Mouse (Mus musculus): Measurements from ENCODE around the gene Cass4. TPM values are rescaled to one million over a fixed set of nuclear protein-coding genes. Genes with fewer than 3 reads are reported as not detected.

The Cass4 gene
- polyA plus RNA-seq, 1 experiment from 2014 or later: not detected

DNA sequence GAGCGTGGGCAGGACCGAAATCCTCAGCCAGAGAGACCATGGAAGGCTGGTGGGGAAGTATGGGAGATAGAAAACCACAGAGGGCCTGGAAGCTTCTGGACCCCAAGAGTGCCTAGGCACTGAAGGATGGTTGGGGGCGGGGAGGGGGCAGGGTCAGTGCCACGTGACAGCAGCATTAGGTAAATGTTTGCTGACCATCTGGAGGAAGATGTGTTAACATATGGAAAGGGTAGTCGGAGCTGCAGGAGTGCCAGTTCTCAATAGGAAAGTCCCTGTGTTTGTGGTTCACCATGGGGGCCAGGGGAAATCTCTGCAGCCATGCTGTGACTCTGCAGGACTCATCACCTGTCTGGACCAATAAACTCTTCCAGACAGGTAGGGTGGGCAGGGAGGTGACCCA is 20.3 kb downstream of the Cass4 start:
- no peak for ATAC-seq
- Histone ChIP-seq H3K4me1 (no peaks in the 10 kb centered on the region), H3K4me2 (no peak overlapping the region), H3K36me3 (ENCODE audit: poor library complexity, severe bottlenecking) (no peaks in the 10 kb centered on the region), H3K27me3 (no peaks in the 10 kb centered on the region), H3K9ac (no peak overlapping the region), H3K9me3 (replicated peaks) (no peaks in the 10 kb centered on the region), H3K27ac (no peak overlapping the region), H3K4me3 (no peak overlapping the region)
- 59% methylated on average over 5 of the region's 5 CpGs for WGBS

DNA sequence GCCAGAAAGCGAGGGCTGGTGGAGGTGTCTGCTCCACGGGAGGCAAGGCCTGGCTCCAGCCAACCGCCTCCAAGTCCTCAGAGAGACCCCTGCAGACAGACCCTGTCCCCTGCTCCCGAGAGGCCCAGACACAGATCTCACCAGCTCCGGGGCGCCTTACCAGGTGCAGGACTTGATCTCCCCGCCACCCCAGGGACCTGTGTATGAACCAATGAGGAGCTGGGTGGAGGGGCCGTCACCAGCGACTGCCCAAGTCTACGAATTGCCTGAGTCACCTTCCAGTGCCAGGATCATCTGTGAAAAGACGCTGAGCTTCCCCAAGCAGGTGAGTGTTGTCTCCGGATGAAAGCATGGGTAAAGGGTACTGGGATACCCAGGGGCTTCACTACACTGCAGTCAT is 22.6 kb downstream of the Cass4 start:
- no peaks in the 10 kb centered on the region for H3K4me1 ChIP-seq
- no peak overlapping the region for H3K4me2 ChIP-seq
- H3K4me3 ChIP-seq: no peak overlapping the region
- H3K36me3 ChIP-seq (ENCODE audit: poor library complexity, severe bottlenecking): no peaks in the 10 kb centered on the region
- no peak for ATAC-seq
- H3K9ac ChIP-seq: no peak overlapping the region
- WGBS: 62% methylated on average over 12 of the region's 12 CpGs
- H3K27ac ChIP-seq: no peak overlapping the region
- H3K9me3 ChIP-seq (replicated peaks): no peaks in the 10 kb centered on the region
- H3K27me3 ChIP-seq: no peaks in the 10 kb centered on the region

DNA sequence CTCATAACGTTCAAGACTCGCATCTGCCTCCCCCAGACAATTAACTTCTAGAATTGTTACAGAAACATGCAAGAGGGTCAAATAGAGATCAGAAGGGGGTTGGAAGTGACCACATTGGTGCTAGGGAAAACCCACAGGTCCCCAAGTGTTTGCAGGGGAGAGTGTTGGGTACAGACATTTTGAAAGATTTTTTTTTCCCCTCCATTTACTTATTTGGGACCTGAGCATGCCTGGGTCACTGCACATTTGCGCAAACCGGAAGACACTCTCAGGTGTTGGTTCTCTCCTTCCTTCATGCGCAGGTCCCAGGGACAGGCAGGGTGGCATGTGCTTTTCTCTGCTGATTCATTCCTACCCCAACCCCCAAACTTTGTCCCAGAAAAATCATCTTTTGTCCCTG is 23.3 kb downstream of the Cass4 start:
- Histone ChIP-seq H3K9ac (no peak overlapping the region), H3K4me3 (no peak overlapping the region), H3K27me3 (no peaks in the 10 kb centered on the region), H3K9me3 (replicated peaks) (no peaks in the 10 kb centered on the region), H3K4me1 (no peaks in the 10 kb centered on the region), H3K27ac (no peak overlapping the region), H3K36me3 (ENCODE audit: poor library complexity, severe bottlenecking) (no peaks in the 10 kb centered on the region), H3K4me2 (no peak overlapping the region)
- WGBS: 87% methylated on average over 5 of the region's 5 CpGs
- no peak for ATAC-seq

DNA sequence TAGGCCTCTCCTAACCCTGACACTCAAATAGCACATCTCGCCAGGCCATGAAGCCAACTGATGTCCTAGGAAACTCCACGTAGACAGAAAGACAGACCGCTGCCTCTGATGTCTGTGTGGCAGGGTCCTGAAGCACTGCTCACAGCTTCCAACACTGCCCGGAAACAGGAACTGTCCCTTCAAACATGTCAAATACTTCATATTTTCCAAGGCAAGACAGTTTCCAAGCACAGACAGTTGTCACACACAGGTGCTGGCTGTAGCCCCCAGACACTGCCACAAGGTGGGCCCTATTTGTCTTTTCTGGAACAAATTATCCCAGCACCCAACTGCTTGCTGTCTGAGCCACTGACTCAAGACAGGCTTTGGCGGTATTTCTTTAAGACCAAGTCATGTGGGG is 24.6 kb downstream of the Cass4 start:
- ATAC-seq: no peak
- H3K4me2 ChIP-seq: no peak overlapping the region
- H3K9me3 ChIP-seq (replicated peaks): no peaks in the 10 kb centered on the region
- H3K9ac ChIP-seq: no peak overlapping the region
- H3K4me3 ChIP-seq: no peak overlapping the region
- H3K27me3 ChIP-seq: no peaks in the 10 kb centered on the region
- H3K27ac ChIP-seq: no peak overlapping the region
- no peaks in the 10 kb centered on the region for H3K4me1 ChIP-seq
- WGBS: 87% methylated on average over 5 of the region's 5 CpGs
- H3K36me3 ChIP-seq (ENCODE audit: poor library complexity, severe bottlenecking): no peaks in the 10 kb centered on the region

DNA sequence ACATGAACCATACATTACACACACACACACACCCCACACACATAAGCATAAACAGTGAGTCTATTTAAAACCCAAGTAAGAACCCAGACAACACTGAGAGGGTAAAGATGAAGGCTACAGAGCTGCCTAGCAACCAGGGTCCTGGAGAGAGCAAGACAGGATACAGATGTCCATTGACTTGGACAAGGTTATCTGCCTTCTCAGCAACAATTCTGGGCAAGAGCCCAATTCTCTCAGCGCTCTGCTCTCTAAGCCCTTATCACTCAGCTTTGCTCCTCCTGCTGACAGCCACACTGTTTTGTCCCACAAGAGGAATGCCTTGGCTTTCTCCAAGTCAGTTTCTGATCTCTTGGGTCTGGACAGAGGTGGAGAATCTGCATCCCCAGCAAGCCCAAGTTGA is 37.0 kb downstream of the Cass4 start:
- WGBS: 81% methylated on average over 1 of the region's 1 CpGs
- 0 out of 2 replicates have a peak, but pooled peaks cover 3% of the 10 kb centered on the region for H3K27me3 ChIP-seq
- no peaks in the 10 kb centered on the region for H3K4me1 ChIP-seq
- no peak overlapping the region for H3K4me2 ChIP-seq
- H3K9ac ChIP-seq: no peak overlapping the region
- no peak for ATAC-seq
- H3K4me3 ChIP-seq: no peak overlapping the region
- H3K36me3 ChIP-seq (ENCODE audit: poor library complexity, severe bottlenecking): no peaks in the 10 kb centered on the region
- H3K27ac ChIP-seq: no peak overlapping the region
- H3K9me3 ChIP-seq (replicated peaks): no peaks in the 10 kb centered on the region

DNA sequence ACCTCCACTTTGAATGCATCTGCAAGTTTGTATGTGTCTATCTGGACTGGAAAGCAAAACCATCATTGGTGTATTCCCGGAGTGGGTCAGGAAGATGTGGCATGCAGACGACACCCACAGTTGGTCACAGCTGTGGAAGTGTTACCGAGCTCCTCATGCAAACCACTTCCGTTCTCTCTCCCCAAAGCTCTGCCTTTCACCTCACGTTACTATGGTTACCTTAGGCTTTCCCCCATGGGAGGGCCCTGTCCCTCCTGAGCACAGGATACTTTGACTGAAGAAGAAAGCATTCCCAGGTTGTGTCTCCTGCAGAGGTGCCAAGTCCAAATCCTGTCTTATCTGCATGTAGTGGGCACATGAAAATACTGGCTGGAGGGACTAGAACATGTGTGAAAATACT is 40.2 kb downstream of the Cass4 start:
- Histone ChIP-seq H3K4me2 (no peak overlapping the region), H3K4me1 (no peaks in the 10 kb centered on the region), H3K27me3 (0 out of 2 replicates have a peak, but pooled peaks cover 3% of the 10 kb centered on the region), H3K9ac (no peak overlapping the region), H3K9me3 (replicated peaks) (no peaks in the 10 kb centered on the region), H3K27ac (no peak overlapping the region), H3K36me3 (ENCODE audit: poor library complexity, severe bottlenecking) (no peaks in the 10 kb centered on the region), H3K4me3 (no peak overlapping the region)
- ATAC-seq: no peak
- 56% methylated on average over 5 of the region's 5 CpGs for WGBS

DNA sequence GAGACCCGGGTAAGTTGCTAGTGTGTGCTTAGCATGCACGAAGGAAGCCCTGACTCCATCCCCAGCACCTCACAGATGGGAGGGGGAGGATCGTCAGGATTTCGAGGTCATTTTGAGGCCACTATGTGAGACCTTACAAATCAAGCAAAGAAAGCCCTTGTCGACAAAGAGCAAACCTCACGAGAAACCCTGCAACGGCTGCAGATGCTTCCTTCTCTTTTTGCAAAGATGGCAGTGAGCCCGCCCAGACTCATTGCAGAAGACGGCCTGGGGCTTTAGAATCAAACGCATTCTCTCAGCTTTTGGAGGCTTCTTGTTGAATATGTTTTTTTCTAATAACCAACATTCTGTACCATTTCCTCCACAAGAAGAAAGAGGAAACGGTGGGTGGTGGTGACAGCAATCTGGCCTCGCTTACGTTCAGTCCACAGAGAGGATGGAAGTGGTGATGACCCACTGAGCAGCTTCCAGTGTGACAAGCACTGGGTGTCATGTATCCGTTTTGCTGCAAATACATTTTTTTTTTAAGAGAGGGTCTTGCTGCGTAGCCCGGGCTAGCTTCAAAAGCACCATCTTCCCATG is 43.9 kb downstream of the Cass4 start:
- Histone ChIP-seq H3K4me1 (peaks cover 18% of the 10 kb centered on the region), H3K9ac (no peak overlapping the region), H3K4me2 (no peak overlapping the region), H3K9me3 (replicated peaks) (no peaks in the 10 kb centered on the region), H3K27me3 (no peaks in the 10 kb centered on the region), H3K36me3 (ENCODE audit: poor library complexity, severe bottlenecking) (no peaks in the 10 kb centered on the region), H3K4me3 (no peak overlapping the region), H3K27ac (no peak overlapping the region)
- 72% methylated on average over 16 of the region's 16 CpGs for WGBS
- no peak for ATAC-seq

DNA sequence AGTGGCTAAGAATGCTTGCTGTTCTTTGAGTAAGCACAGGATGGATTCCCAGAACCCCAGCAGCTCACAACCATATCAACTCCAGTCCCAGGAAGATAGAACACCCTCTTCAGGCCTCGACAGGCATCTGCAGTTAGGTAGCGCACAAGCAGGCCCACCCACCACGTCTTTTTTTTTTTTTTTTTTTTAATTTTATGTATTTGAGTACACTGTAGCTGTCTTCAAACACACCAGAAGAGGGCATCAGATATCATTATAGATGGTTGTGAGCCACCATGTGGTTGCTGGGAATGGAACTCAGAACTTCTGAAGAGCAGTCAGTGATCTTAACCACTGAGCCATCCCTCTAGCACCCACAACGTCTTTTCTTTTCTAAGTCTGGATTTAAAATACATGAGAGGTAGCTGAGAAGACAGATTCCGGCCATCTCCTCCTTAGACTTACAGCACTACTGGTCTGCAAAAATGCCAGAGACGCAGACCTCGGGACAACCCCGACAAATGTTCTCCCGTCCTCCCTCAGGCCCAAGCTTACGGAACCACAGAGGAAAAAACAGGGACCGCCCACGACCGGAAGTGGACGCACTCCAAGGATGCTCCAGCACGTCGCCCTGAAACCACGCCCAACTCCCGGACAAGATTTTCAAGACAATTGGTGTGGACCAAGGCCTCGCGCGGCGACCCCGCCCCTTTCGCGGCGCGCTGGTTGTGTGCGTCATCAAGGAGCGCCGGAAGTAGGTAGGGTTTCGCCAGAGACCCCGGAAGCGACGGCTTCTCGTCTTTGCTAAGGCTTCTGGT is 46.4 kb downstream of the Cass4 start, which contains the start of gene Rtf2:
Gene Rtf2, plus strand, starts transcription at position 714 of the 797 bp plus-strand sequence.
- peak within 1 kb of the TSS; percentile 40 for H3K27ac ChIP-seq
- whole genome bisulfite sequencing: 2% methylated on average over 35 of the region's 35 CpGs
- H3K27me3 ChIP-seq: no peaks in the 10 kb centered on the region
- peak within 1 kb of the TSS; percentile 93 for H3K4me2 ChIP-seq
- no peaks in the 10 kb centered on the region for H3K9me3 ChIP-seq (replicated peaks)
- H3K9ac ChIP-seq: peak within 1 kb of the TSS; percentile 78
- peak within 1 kb of the TSS; percentile 82 for H3K4me3 ChIP-seq
- peaks cover 18% of the 10 kb centered on the region for H3K4me1 ChIP-seq
- peaks cover 5% of the 10 kb centered on the region; the same call in 1 of the 2 replicates for H3K36me3 ChIP-seq (ENCODE audit: poor library complexity, severe bottlenecking)
- peak; percentile 98 for ATAC-seq

DNA sequence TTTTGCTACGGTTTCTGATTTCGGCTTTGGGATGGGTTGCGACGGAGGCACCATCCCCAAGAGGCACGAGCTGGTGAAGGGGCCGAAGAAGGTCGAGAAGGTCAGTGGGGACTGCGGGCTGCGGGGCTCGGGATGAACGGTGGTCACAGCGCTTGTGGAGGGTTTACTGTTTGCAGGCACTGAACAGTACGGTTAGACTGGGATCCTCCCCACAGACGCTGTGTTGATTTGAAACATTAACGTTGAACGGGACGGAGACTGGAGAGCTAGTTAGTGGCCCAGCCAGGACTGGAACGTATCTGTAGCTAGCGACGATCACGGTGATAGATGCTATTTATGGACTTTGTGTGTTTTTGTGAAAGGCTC is 47.0 kb downstream of the Cass4 start:
- H3K36me3 ChIP-seq (ENCODE audit: poor library complexity, severe bottlenecking): peaks cover 11% of the 10 kb centered on the region
- H3K27ac ChIP-seq: peak overlapping the region; percentile 40
- peak; percentile 77 for ATAC-seq
- under 1% methylated on average over 21 of the region's 21 CpGs for WGBS
- H3K4me1 ChIP-seq: peaks cover 18% of the 10 kb centered on the region
- H3K9me3 ChIP-seq (replicated peaks): no peaks in the 10 kb centered on the region
- H3K4me3 ChIP-seq: peak overlapping the region; percentile 82
- H3K27me3 ChIP-seq: no peaks in the 10 kb centered on the region
- H3K4me2 ChIP-seq: peak overlapping the region; percentile 93
- peak overlapping the region; percentile 78 for H3K9ac ChIP-seq

DNA sequence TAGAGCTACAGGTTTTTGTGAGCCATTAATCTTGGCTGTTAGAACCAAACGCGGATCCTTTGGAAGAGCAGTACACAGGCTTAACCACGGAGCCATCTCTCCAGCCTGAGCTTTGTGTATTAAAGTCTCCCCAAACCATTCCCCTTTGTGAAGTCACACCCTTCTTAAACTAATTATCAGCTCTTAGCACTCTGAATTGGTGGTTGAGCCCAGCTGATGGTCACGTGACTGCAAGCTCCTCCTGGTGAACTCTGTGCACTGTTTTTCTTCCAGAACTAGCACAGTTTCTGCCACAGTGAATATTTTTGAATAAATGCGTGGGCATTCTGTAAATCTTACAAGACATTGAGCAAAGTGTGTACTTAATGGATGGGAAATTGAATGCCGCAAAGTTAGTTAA is 47.6 kb downstream of the Cass4 start:
- WGBS: 26% methylated on average over 6 of the region's 6 CpGs
- Histone ChIP-seq H3K27ac (no peak overlapping the region), H3K9me3 (replicated peaks) (no peaks in the 10 kb centered on the region), H3K4me1 (peaks cover 18% of the 10 kb centered on the region), H3K4me3 (peak overlapping the region; percentile 82), H3K27me3 (no peaks in the 10 kb centered on the region), H3K36me3 (ENCODE audit: poor library complexity, severe bottlenecking) (peaks cover 17% of the 10 kb centered on the region), H3K4me2 (peak overlapping the region; percentile 93), H3K9ac (peak overlapping the region; percentile 78)
- no peak for ATAC-seq

DNA sequence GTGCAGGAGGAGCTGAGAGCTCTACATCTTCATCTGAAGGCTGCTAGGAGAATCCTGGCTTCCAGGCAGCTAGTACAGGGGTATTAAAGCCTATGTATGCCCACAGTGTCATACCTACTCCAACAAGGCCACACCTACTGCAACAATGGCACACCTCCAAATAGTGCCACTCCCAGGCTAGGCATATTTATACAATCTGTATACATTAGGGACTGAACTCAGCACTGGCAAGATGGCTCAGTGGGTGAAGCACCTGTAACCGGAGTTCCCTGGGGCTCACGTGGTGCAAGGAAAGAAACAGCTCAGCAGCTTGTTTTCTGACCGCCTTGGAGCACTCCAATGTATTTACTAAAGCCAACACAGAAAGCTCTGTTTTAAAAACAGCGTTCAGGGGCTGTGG is 52.0 kb downstream of the Cass4 start:
- H3K27ac ChIP-seq: no peak overlapping the region
- no peaks in the 10 kb centered on the region for H3K27me3 ChIP-seq
- peaks cover 12% of the 10 kb centered on the region for H3K4me1 ChIP-seq
- no peak for ATAC-seq
- no peak overlapping the region for H3K4me3 ChIP-seq
- H3K4me2 ChIP-seq: no peak overlapping the region
- WGBS: 97% methylated on average over 4 of the region's 4 CpGs
- H3K9me3 ChIP-seq (replicated peaks): no peaks in the 10 kb centered on the region
- H3K9ac ChIP-seq: no peak overlapping the region
- peaks cover 61% of the 10 kb centered on the region for H3K36me3 ChIP-seq (ENCODE audit: poor library complexity, severe bottlenecking)

DNA sequence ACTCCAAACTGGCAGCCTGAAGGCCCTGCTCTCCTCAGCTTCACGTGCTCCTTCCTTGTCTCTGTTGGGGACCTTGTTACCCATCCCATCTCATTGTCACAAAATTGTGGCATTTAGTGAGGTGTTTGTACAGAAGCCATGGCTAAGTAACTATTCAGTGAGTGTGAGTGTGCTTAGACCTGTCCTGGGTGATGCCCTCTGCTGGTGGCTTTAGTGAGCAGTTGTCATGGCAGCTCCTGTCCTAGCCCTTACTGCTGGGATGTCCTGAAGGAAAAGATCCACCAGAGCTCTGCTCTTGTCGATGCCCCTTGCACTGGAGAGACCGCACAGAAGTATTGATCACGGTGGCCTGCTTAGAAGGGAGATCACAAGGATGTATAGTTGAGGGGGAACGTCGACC is 53.7 kb downstream of the Cass4 start:
- Histone ChIP-seq H3K27me3 (no peaks in the 10 kb centered on the region), H3K4me3 (no peak overlapping the region), H3K36me3 (ENCODE audit: poor library complexity, severe bottlenecking) (peaks cover 78% of the 10 kb centered on the region), H3K9me3 (replicated peaks) (no peaks in the 10 kb centered on the region), H3K27ac (no peak overlapping the region), H3K9ac (no peak overlapping the region), H3K4me1 (no peaks in the 10 kb centered on the region), H3K4me2 (no peak overlapping the region)
- WGBS: 93% methylated on average over 6 of the region's 6 CpGs
- ATAC-seq: no peak
